Mouse (Mus musculus) cerebellum, adult 2 months (tissue): Measurements from ENCODE around the gene Dok4. TPM values are rescaled to one million over a fixed set of nuclear protein-coding genes. Genes with fewer than 3 reads are reported as not detected.
A peak's percentile ranks its signal among the peaks of the same experiment; 100 is the strongest.

Experiments used
- DNase-seq, 2 experiments: peaks; one replicate each; pipeline ENCODE4 v3.0.0; 2021
- H3K27ac ChIP-seq: fragments of 200-500 bp; 2 replicates; pipeline ENCODE4 v1.5.1; 2012; ENCODE audit warnings: low read length, control low read depth, inconsistent platforms; ENCODE audit not compliant: insufficient read depth
- H3K27me3 ChIP-seq: fragments of 200-500 bp; 2 replicates; pipeline ENCODE4 v1.6.1; 2012; ENCODE audit warnings: inconsistent platforms, mild to moderate bottlenecking, low read length, moderate library complexity; ENCODE audit not compliant: control insufficient read depth, insufficient read depth
- H3K4me1 ChIP-seq: fragments of 200-500 bp; 2 replicates; pipeline ENCODE4 v1.6.1; 2011; ENCODE audit warnings: low read length; ENCODE audit not compliant: control insufficient read depth, insufficient read depth
- H3K4me3 ChIP-seq: fragments of 200-500 bp; replicated peaks from 2 replicates; pipeline ENCODE3; 2011; ENCODE audit warnings: mild to moderate bottlenecking, low read depth, low read length, control low read depth; ENCODE audit not compliant: insufficient read depth
- CTCF ChIP-seq: fragments of 200-500 bp; IDR thresholded peaks from 2 replicates; pipeline ENCODE4 v1.5.1; 2011; ENCODE audit warnings: low read depth, mild to moderate bottlenecking, control low read depth, low read length, moderate library complexity, borderline replicate concordance; ENCODE audit not compliant: insufficient read depth
- POLR2A ChIP-seq: fragments of 200-500 bp; IDR thresholded peaks from 2 replicates; pipeline ENCODE4 v1.6.1; 2011; ENCODE audit warnings: low read length, control low read depth, borderline replicate concordance; ENCODE audit not compliant: insufficient read depth
- WGBS: fragments of 180-500 bp; shearing (Covaris S2); methylation state at CpG from one replicate; pipeline ENCODE4 v1.1.7; 2018; 5-methylcytosine and 5-hydroxymethylcytosine counted together
- polyA plus RNA-seq: library from polyadenylated mRNA; depleted of rRNA; stranded (reverse); fragments of >200 nt; gene quantifications from 2 replicates; pipeline ENCODE4 v1.2.3, GENCODE M21; 2012; rRNA removed

Dok4 gene
- polyA plus RNA-seq, 1 experiment, result 12.5 TPM

- Histone ChIP-seq H3K27me3 (no peaks in the 10 kb centered on the region), H3K4me3 (no peak overlapping the region), H3K4me1 (no peaks in the 10 kb centered on the region), H3K27ac (no peak overlapping the region)
- TF ChIP-seq POLR2A (no peak), CTCF (peak; percentile 48; the same call in 1 of the 2 replicates)
- DNase-seq, result no peak
- 0% methylated on average over 1 of the region's 1 CpGs for WGBS
Observed at GRCm38 (mm10) chr8:94814556-94814955, 61.6 kb downstream of the Dok4 start.

Other genes with a start within 250 kb of the Dok4 start
- gene Arl2bp, start 209.7 kb downstream of the Dok4 start, polyA plus RNA-seq, result 198 and 211 TPM in 2 replicates
- 214 and 242 TPM in 2 replicates for gene Pllp, start 180.1 kb downstream of the Dok4 start, polyA plus RNA-seq
- 0.16 and 0.21 TPM in 2 replicates for gene Ccl22, start 130.7 kb downstream of the Dok4 start, polyA plus RNA-seq
- 102 and 103 TPM in 2 replicates for gene Cx3cl1, start 104.3 kb downstream of the Dok4 start, polyA plus RNA-seq
- gene Ccl17, start 65.9 kb downstream of the Dok4 start, polyA plus RNA-seq, result 0.36 and 1.1 TPM in 2 replicates
- gene Coq9, start 38.0 kb downstream of the Dok4 start, polyA plus RNA-seq, result 155 and 163 TPM in 2 replicates
- gene Ciapin1, start 38.0 kb downstream of the Dok4 start, polyA plus RNA-seq, result 58.2 and 58.4 TPM in 2 replicates
- gene Polr2c, start 18.9 kb downstream of the Dok4 start, polyA plus RNA-seq, result 154 and 166 TPM in 2 replicates
- 3.0 and 3.2 TPM in 2 replicates for gene Ccdc102a, start 41.8 kb upstream of the Dok4 start, polyA plus RNA-seq
- gene Adgrg5, start 47.4 kb upstream of the Dok4 start, polyA plus RNA-seq, result 0.06 and 0.08 TPM in 2 replicates
- 75.8 and 79.1 TPM in 2 replicates for gene Adgrg1, start 98.4 kb upstream of the Dok4 start, polyA plus RNA-seq
- gene Adgrg3, start 141.4 kb upstream of the Dok4 start, polyA plus RNA-seq, result 0.16 and 0.25 TPM in 2 replicates
- gene Drc7, start 178.8 kb upstream of the Dok4 start, polyA plus RNA-seq, result 2.2 and 5.1 TPM in 2 replicates
- gene Katnb1, start 204.9 kb upstream of the Dok4 start, polyA plus RNA-seq, result 53.0 and 54.0 TPM in 2 replicates